Mouse (Mus musculus) testis, adult 2 months (tissue): ENCODE measurements around the gene Cacna1a. TPM values are rescaled to one million over a fixed set of nuclear protein-coding genes. Genes with fewer than 3 reads are reported as not detected.
A peak's percentile ranks its signal among the peaks of the same experiment; 100 is the strongest.

Source experiments
- H3K27ac ChIP-seq: fragments of 200-500 bp; 2 replicates; pipeline ENCODE4 v1.5.1; 2012; ENCODE audit warnings: low read depth, low read length; ENCODE audit not compliant: control insufficient read depth, insufficient read depth
- H3K27me3 ChIP-seq: fragments of 200-500 bp; 2 replicates; pipeline ENCODE4 v1.6.1; 2012; ENCODE audit warnings: mild to moderate bottlenecking, low read length, moderate library complexity; ENCODE audit not compliant: control insufficient read depth, insufficient read depth
- H3K36me3 ChIP-seq: fragments of 200-500 bp; 2 replicates; pipeline ENCODE4 v1.6.1; 2012; ENCODE audit warnings: mild to moderate bottlenecking, low read length; ENCODE audit not compliant: control insufficient read depth, insufficient read depth
- H3K4me1 ChIP-seq: fragments of 200-500 bp; 2 replicates; pipeline ENCODE4 v1.6.1; 2012; ENCODE audit warnings: low read length; ENCODE audit not compliant: control insufficient read depth, insufficient read depth
- H3K4me3 ChIP-seq: fragments of 200-500 bp; 2 replicates; pipeline ENCODE4 v1.5.1; 2012; ENCODE audit warnings: low read depth, mild to moderate bottlenecking, low read length, moderate library complexity, mixed read lengths; ENCODE audit not compliant: control insufficient read depth
- CTCF ChIP-seq: fragments of 200-500 bp; IDR thresholded peaks from 2 replicates; pipeline ENCODE4 v1.5.1; 2012; ENCODE audit warnings: low read depth, mild to moderate bottlenecking, inconsistent platforms, low read length, moderate library complexity; ENCODE audit not compliant: control insufficient read depth, insufficient read depth, insufficient replicate concordance
- POLR2A ChIP-seq: fragments of 200-500 bp; IDR thresholded peaks from 2 replicates; pipeline ENCODE4 v1.6.1; 2012; ENCODE audit warnings: low read depth, mild to moderate bottlenecking, inconsistent platforms, low read length, moderate library complexity; ENCODE audit not compliant: control insufficient read depth
- polyA plus RNA-seq: library from polyadenylated mRNA; depleted of rRNA; stranded (reverse); fragments of >200 nt; gene quantifications from 2 replicates; pipeline ENCODE4 v1.2.3, GENCODE M21; 2012

The Cacna1a gene
- polyA plus RNA-seq, 1 experiment = 10.3 TPM

- no peak overlapping the region for H3K27ac ChIP-seq
- TF ChIP-seq POLR2A (no peak), CTCF (peak; percentile 52; the same call in 1 of the 2 replicates)
- no peaks in the 10 kb centered on the region for H3K27me3 ChIP-seq
- H3K4me3 ChIP-seq = no peak overlapping the region
- no peaks in the 10 kb centered on the region for H3K4me1 ChIP-seq
- H3K36me3 ChIP-seq = no peaks in the 10 kb centered on the region
Observed at GRCm38 (mm10) chr8:84536917-84537316, 148.7 kb downstream of the Cacna1a start.

GRCm38 (mm10) chr8:84539376-84539775 lies 151.1 kb downstream of the Cacna1a start:
- no peaks in the 10 kb centered on the region for H3K36me3 ChIP-seq
- H3K4me1 ChIP-seq = no peaks in the 10 kb centered on the region
- no peaks in the 10 kb centered on the region for H3K27me3 ChIP-seq
- no peak overlapping the region for H3K4me3 ChIP-seq
- no peak for TF ChIP-seq POLR2A
- no peak for TF ChIP-seq CTCF
- H3K27ac ChIP-seq = no peak overlapping the region

GRCm38 (mm10) chr8:84542481-84542880 lies 154.2 kb downstream of the Cacna1a start:
- Histone ChIP-seq H3K36me3 (no peaks in the 10 kb centered on the region), H3K27me3 (no peaks in the 10 kb centered on the region), H3K4me3 (no peak overlapping the region), H3K4me1 (no peaks in the 10 kb centered on the region), H3K27ac (no peak overlapping the region)
- TF ChIP-seq POLR2A (no peak), CTCF (no peak)

- Histone ChIP-seq H3K27me3 (no peaks in the 10 kb centered on the region), H3K36me3 (no peaks in the 10 kb centered on the region), H3K4me1 (no peaks in the 10 kb centered on the region), H3K4me3 (no peak overlapping the region; the same call in 1 of the 2 replicates), H3K27ac (no peak overlapping the region)
- TF ChIP-seq CTCF = no peak
- no peak for TF ChIP-seq POLR2A
Observed at GRCm38 (mm10) chr8:84545522-84545921, 157.3 kb downstream of the Cacna1a start.

GRCm38 (mm10) chr8:84552457-84552856 lies 164.2 kb downstream of the Cacna1a start:
- H3K27me3 ChIP-seq = no peaks in the 10 kb centered on the region
- no peak overlapping the region for H3K4me3 ChIP-seq
- TF ChIP-seq POLR2A (no peak), CTCF (no peak)
- no peaks in the 10 kb centered on the region for H3K36me3 ChIP-seq
- H3K27ac ChIP-seq = no peak overlapping the region
- H3K4me1 ChIP-seq = no peaks in the 10 kb centered on the region

GRCm38 (mm10) chr8:84553106-84553505 lies 164.9 kb downstream of the Cacna1a start:
- H3K27me3 ChIP-seq = no peaks in the 10 kb centered on the region
- no peak overlapping the region for H3K4me3 ChIP-seq
- H3K27ac ChIP-seq = no peak overlapping the region
- TF ChIP-seq CTCF (no peak), POLR2A (no peak)
- no peaks in the 10 kb centered on the region for H3K36me3 ChIP-seq
- no peaks in the 10 kb centered on the region; the same call in 1 of the 2 replicates for H3K4me1 ChIP-seq

GRCm38 (mm10) chr8:84553617-84554016 lies 165.4 kb downstream of the Cacna1a start:
- Histone ChIP-seq H3K27me3 (no peaks in the 10 kb centered on the region), H3K4me3 (no peak overlapping the region), H3K36me3 (no peaks in the 10 kb centered on the region), H3K27ac (no peak overlapping the region), H3K4me1 (no peaks in the 10 kb centered on the region; the same call in 1 of the 2 replicates)
- TF ChIP-seq POLR2A (no peak), CTCF (no peak)
